Mouse (Mus musculus): ENCODE measurements around the gene Paox.

DNA sequence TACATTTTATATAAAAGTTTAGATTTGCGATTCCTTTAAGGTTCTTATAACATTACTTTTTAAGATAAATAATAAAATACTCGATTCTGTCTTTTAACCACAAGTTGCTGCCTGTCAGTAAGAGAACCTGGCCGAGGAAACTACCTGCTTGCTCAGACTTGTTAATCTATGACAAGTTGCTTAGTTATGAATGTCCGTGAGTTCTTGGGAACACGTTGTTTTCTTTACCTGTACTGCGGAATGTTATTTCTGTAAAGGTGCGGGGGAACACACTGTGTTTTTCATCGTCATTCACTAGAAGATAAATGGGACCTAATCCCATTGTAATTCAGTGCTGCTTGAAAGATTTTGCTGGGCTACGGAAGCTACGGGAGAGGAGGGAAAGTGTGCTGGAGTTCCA, 25.0 kb upstream of the Paox start:
- TF ChIP-seq TAL1 (IDR thresholded peaks at IDR 0.05; ENCODE audit: low read length) (no peak), GATA1 (IDR thresholded peaks at IDR 0.05; ENCODE audit: low read length) (no peak)

Measured in erythroblast, embryonic 14.5 days (primary cell).